Mouse (Mus musculus): ENCODE measurements around the gene Atp9a.

DNA sequence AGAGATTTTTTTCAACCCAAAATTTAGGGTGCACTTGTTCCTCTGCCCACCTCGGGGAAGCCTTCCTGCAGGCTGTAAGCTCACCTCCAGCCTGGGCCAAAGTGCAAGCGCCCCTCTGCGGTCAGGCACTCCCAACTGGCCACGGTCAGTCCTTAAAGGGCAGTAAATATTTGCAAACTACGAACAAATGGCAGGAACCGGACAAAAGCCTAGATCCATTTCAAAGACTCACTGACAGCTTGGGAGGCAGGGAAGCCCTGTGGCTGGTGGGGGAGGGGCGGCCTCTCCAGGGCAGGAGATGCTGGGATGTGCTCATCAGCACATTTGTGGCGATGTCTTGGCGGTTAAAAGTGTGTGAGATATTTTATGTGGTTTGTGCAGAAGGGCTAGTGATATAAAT lies 37.8 kb upstream of the Atp9a start:
- TF ChIP-seq CTCF (IDR thresholded peaks at IDR 0.05; ENCODE audit: extremely low read depth, insufficient read depth, low read length) (no peak), POLR2A (IDR thresholded peaks at IDR 0.05; ENCODE audit: extremely low read depth, insufficient read depth, low read length) (no peak)
